Mouse (Mus musculus) hindbrain, embryonic 11.5 days (tissue): Measurements from ENCODE around the gene Trpv4. TPM values are rescaled to one million over a fixed set of nuclear protein-coding genes. Genes with fewer than 3 reads are reported as not detected.

Experiments used
- ATAC-seq: fragments of 200-750 bp; cut with Nextera tagmentation; 2 replicates; pipeline ENCODE4 v1.8.0; 2017; ENCODE audit warnings: mild to moderate bottlenecking, moderate TSS enrichment, moderate library complexity; ENCODE audit not compliant: low FRiP score
- DNase-seq: peaks from one replicate; pipeline ENCODE4 v3.0.0-alpha.2; 2015; ENCODE audit warnings: low spot score
- H3K27ac ChIP-seq: fragments of 300-500 bp; sonication (generic); 2 replicates; pipeline ENCODE4 v1.5.1; 2014; ENCODE audit warnings: mild to moderate bottlenecking, low read depth, low read length
- H3K27me3 ChIP-seq: fragments of 300-500 bp; sonication (generic); 2 replicates; pipeline ENCODE4 v1.6.1; 2014; ENCODE audit warnings: mild to moderate bottlenecking, low read length, moderate library complexity, mixed read lengths; ENCODE audit not compliant: control insufficient read depth, insufficient read depth
- H3K36me3 ChIP-seq: fragments of 300-500 bp; sonication (generic); 2 replicates; pipeline ENCODE4 v1.6.1; 2014; ENCODE audit warnings: mild to moderate bottlenecking, low read length, moderate library complexity, mixed read lengths; ENCODE audit not compliant: control insufficient read depth, insufficient read depth
- H3K4me1 ChIP-seq: fragments of 300-500 bp; sonication (generic); replicated peaks from 2 replicates; pipeline ENCODE4 v1.6.1; 2014; ENCODE audit warnings: low read length, mixed read lengths; ENCODE audit not compliant: control insufficient read depth, insufficient read depth
- H3K4me2 ChIP-seq: fragments of 300-500 bp; sonication (generic); replicated peaks from 2 replicates; pipeline ENCODE4 v1.6.1; 2014; ENCODE audit warnings: mild to moderate bottlenecking, low read depth, low read length
- H3K4me3 ChIP-seq: fragments of 300-500 bp; sonication (generic); 2 replicates; pipeline ENCODE4 v1.5.1; 2014; ENCODE audit warnings: low read depth, low read length
- H3K9ac ChIP-seq: fragments of 300-500 bp; sonication (generic); 2 replicates; pipeline ENCODE4 v1.6.1; 2014; ENCODE audit warnings: low read depth, low read length
- H3K9me3 ChIP-seq: fragments of 300-500 bp; sonication (generic); 2 replicates; pipeline ENCODE4 v1.6.1; 2016; ENCODE audit warnings: low read length; ENCODE audit not compliant: control insufficient read depth
- WGBS: fragments of 180-500 bp; shearing (Covaris S2); extraction: QIAGEN DNeasy Blood & Tissue Kit; methylation state at CpG from one replicate; pipeline ENCODE4 v1.1.7; 2014; 5-methylcytosine and 5-hydroxymethylcytosine counted together
- polyA plus RNA-seq: library from polyadenylated mRNA; unstranded; fragments of >200 nt; fragmentation: Nextera tagmentation; extraction: Ambion mirVana; gene quantifications from 2 replicates; pipeline ENCODE4 v1.2.1, GENCODE M21; 2014

Trpv4 gene
- polyA plus RNA-seq, 1 experiment from 2014 or later: 0.85 TPM

DNA sequence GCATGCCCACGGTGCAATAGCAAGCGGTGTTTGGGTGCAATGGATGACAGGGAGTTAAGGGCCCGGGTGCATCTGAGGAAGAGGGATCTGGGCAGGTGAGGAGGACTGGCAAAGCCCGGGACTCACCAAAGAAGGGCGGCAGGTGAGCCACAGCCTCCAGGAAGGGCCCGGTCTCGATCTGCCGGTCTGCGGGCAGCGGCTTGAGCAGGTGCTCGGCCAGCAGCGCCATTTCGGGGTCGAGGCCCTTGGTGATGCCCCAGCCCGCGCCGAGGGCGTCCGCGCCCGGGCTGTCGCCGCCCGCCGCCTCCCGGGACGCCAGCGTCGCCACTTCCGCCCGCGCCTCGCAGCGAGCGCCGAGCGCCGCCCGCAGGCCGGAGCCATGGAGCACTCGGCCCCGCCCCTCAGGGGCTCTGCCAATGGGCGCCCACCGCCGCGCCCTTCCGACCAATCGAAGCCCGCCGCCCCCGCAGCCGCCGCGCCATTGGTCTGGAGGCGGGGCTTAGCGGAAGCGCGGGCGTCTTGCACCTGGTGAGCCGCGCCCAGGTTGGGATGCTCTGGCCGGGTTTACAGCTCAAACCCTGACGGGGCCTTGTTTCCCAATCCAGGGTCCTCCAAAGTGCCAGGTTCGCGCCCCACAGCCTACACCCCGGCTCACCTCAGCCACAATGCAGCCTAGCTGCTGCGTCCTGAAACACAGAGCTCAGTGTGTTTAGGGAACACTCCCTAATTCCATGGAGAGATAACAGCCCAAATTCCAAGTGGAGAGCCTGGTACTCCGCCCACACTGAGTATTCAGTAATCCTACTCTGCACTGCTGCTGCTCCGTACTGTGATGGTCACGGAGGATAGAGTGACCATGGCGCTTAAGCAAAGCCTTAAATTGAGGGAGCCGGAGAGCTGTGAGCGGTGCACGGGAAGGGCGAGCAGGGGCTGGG is 32.7 kb upstream of the Trpv4 start, which contains the start of gene Gltp:
Gltp (minus strand) TSS at position 352 of the 935 bp plus-strand sequence.
- H3K27me3 ChIP-seq: no peaks in the 10 kb centered on the region
- H3K9me3 ChIP-seq: no peaks in the 10 kb centered on the region
- H3K4me1 ChIP-seq: peaks cover 5% of the 10 kb centered on the region; the same call in 1 of the 2 replicates
- ATAC-seq (peak; percentile 96), DNase-seq (peak; percentile 97)
- H3K27ac ChIP-seq: no peak within 1 kb of the TSS
- WGBS: 4% methylated on average over 64 of the region's 75 CpGs
- H3K9ac ChIP-seq: peak within 1 kb of the TSS; percentile 83
- peak within 1 kb of the TSS; percentile 65 for H3K4me3 ChIP-seq
- H3K4me2 ChIP-seq: peak within 1 kb of the TSS; percentile 88
- no peaks in the 10 kb centered on the region for H3K36me3 ChIP-seq

DNA sequence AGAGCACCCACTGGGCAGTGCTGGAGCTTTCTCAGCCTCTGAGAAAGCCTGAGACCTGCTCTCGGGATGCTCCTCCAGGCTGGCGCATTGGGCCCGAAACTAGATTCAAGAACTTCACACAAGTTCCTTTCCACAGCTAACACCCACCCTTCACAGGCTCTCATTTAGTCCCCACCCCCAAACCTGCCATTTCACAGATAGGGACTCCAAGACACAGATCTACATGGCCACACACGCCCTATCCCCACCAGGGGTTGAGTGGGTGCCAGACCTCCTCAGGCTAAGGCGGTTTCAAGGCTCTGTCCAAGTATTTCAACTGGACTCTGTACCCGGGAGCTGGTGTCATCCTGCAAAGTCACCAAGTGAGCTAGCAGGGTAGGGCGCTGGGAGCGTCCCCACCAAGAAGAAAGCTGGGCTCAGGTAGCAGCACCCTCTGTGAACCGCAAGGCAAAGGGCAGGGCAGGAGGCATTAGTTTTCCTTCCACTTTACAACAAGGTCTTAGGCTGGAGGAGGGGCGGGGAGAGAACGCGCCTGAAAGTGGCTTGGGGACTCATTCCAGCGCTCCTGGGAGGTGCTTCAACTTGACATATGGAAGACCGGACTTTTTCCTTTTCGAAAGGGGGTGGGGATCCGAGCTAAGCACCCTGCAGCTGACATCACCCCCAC is 31.6 kb upstream of the Trpv4 start:
- Histone ChIP-seq H3K4me1 (peaks cover 5% of the 10 kb centered on the region; the same call in 1 of the 2 replicates), H3K27ac (no peak overlapping the region), H3K4me3 (peak overlapping the region; percentile 65), H3K4me2 (peak overlapping the region; percentile 88), H3K9ac (peak overlapping the region; percentile 83), H3K36me3 (no peaks in the 10 kb centered on the region), H3K9me3 (no peaks in the 10 kb centered on the region), H3K27me3 (no peaks in the 10 kb centered on the region)
- ATAC-seq (no peak), DNase-seq (peak; percentile 33)
- 21% methylated on average over 16 of the region's 16 CpGs for WGBS

DNA sequence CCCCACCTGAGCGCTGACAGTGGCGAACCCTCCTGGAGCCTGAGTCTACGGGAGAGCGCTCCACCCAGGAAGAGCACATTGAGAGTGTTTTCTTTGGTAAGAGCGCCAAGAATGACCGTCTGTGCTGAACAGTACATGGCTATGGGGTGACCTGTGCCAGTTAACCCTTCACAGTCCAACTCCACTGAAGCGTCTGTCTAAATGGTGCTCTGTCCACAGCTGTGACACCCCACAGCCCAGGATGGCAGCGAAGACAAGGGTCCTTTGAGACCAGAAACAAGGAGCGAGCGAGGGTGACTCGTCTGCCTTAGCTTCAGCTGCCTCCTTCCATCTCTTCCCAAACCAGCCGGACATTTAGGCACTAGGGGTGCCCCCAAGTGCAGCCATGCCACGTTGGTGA is 30.5 kb upstream of the Trpv4 start:
- Histone ChIP-seq H3K4me3 (no peak overlapping the region), H3K27me3 (no peaks in the 10 kb centered on the region), H3K4me2 (no peak overlapping the region), H3K4me1 (peaks cover 5% of the 10 kb centered on the region; the same call in 1 of the 2 replicates), H3K36me3 (no peaks in the 10 kb centered on the region), H3K27ac (no peak overlapping the region), H3K9ac (no peak overlapping the region), H3K9me3 (no peaks in the 10 kb centered on the region)
- WGBS: 86% methylated on average over 13 of the region's 13 CpGs
- DNase-seq (no peak), ATAC-seq (no peak)

DNA sequence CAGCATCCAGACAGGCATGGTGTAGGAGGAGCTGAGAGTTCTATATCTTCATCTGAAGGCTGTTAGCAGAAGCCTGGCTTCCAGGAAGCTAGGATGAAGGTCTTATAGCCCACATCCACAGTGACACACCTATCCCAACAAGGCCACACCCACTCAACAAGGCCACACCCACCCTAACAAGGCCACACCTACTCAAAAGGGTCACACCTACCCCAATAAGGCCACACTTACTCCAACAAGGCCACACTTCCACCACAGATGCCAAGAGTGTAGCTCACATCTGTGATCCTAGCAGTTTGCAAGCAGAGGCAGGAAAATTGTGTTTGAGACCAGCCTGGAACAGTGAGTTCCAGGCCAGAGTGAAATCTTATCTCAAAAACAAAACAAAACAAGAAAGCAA is 29.7 kb upstream of the Trpv4 start:
- DNase-seq (no peak), ATAC-seq (no peak)
- H3K4me1 ChIP-seq: peaks cover 5% of the 10 kb centered on the region; the same call in 1 of the 2 replicates
- H3K9ac ChIP-seq: no peak overlapping the region
- no peaks in the 10 kb centered on the region for H3K36me3 ChIP-seq
- H3K27ac ChIP-seq: no peak overlapping the region
- no peaks in the 10 kb centered on the region for H3K9me3 ChIP-seq
- H3K4me2 ChIP-seq: no peak overlapping the region
- H3K27me3 ChIP-seq: no peaks in the 10 kb centered on the region
- no peak overlapping the region for H3K4me3 ChIP-seq

DNA sequence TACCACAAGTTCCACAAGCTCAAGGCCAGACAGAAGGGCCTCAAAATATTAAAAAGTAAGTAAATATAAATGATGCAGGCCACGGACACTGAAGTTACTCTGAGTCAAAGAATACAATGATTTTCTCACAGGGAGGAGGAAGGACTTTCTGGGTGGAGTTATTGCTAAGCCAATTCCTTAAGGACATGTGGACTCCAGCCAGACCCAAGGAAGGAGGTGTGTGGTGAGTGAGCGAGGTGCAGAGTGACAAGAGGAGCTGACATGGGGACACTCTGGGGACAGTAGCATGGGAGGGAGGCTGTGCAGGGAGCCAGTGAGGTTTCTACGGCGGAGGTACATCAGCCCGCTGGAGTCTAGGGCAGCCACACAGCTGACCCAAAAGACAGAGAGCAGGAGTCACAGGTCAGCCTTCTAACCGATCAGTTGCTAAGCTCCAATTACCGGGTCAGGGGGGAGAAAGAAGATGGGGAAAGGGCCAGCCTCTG is 28.5 kb upstream of the Trpv4 start:
- Histone ChIP-seq H3K9me3 (no peaks in the 10 kb centered on the region), H3K4me2 (no peak overlapping the region), H3K9ac (no peak overlapping the region), H3K27me3 (no peaks in the 10 kb centered on the region), H3K36me3 (no peaks in the 10 kb centered on the region), H3K4me3 (no peak overlapping the region), H3K4me1 (peaks cover 5% of the 10 kb centered on the region; the same call in 1 of the 2 replicates), H3K27ac (no peak overlapping the region)
- 62% methylated on average over 7 of the region's 7 CpGs for WGBS
- ATAC-seq (no peak), DNase-seq (no peak)

DNA sequence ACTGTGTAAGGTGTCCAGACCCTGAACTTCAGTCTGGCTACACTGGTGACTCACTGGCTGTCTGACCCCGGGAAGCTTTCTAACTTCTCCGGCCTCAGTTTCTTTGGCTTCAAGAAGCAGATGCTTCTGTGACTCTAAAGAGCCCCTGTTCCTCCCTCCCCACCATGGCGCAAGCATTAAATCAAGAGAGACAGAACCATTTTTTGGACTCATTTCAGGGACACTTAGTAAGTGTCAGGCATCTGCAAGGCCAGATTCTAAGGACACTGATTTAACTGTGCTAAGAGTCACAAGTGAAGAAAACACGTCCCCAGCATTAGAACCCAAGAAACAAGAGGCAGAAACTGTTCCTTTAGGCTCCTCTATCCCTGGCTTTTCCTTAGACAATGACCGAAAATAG is 27.8 kb upstream of the Trpv4 start:
- ATAC-seq (no peak), DNase-seq (no peak)
- WGBS: 89% methylated on average over 5 of the region's 5 CpGs
- H3K27ac ChIP-seq: no peak overlapping the region
- H3K9me3 ChIP-seq: no peaks in the 10 kb centered on the region
- H3K9ac ChIP-seq: no peak overlapping the region
- H3K4me3 ChIP-seq: no peak overlapping the region
- H3K36me3 ChIP-seq: no peaks in the 10 kb centered on the region
- H3K4me1 ChIP-seq: peaks cover 5% of the 10 kb centered on the region; the same call in 1 of the 2 replicates
- no peak overlapping the region for H3K4me2 ChIP-seq
- no peaks in the 10 kb centered on the region for H3K27me3 ChIP-seq

DNA sequence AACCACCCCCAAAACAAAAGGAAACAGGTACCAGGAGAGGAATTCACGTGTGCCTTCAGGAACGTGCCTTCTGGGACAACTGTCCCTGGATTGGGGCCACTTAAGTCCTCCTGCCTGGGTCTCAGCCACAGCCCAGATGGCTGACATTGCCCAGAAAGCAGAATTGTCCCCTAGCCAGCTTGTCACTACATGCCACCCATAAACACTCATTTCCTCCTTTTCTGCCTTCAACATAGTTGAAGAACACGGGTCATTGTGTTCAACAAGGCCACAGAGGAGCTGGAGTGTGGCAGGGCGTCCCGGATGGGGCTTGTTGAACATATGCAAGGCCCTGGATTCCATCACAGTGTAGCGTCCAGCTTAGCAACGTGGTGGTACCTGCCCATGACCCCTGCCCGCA is 23.5 kb upstream of the Trpv4 start:
- no peak overlapping the region for H3K4me3 ChIP-seq
- no peak for ATAC-seq
- H3K9ac ChIP-seq: no peak overlapping the region
- WGBS: 81% methylated on average over 8 of the region's 8 CpGs
- peaks cover 3% of the 10 kb centered on the region; the same call in 1 of the 2 replicates for H3K4me1 ChIP-seq
- no peak overlapping the region for H3K4me2 ChIP-seq
- H3K9me3 ChIP-seq: no peaks in the 10 kb centered on the region
- DNase-seq: no peak
- no peaks in the 10 kb centered on the region for H3K27me3 ChIP-seq
- H3K36me3 ChIP-seq: no peaks in the 10 kb centered on the region
- 0 out of 2 replicates have a peak overlapping the region, but pooled peaks have one; percentile 53 for H3K27ac ChIP-seq

DNA sequence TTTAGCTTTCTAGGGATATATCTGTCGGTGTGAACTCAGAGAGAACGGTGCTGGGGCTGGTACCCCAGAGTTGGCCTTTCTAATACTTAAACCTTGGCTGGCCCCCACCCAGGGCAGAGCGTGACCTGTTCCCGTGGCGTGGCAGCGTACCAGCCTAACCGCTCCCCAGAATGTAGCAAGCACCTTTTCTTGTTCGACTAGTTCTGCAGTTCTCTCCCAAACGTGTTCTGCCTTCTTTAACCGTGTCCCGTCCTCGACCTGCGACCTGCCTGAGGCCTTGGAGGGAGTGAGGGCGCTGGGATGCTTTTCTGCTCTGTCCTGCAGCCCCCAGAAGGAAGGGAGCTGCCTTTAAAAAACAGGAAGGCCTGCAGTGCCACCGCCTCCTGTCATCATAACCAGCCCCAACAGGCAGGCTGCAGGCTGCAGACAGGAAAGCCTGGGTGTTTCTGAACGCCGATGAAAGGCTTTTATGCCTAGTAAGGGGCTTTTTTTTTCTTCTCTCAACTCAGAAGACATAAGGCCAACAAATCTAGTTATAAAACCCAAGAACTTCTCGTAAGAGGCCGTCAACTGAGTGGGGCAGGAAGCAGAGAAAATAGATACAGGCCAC is 22.6 kb upstream of the Trpv4 start:
- no peaks in the 10 kb centered on the region for H3K36me3 ChIP-seq
- DNase-seq (no peak), ATAC-seq (no peak)
- no peak overlapping the region for H3K27ac ChIP-seq
- no peaks in the 10 kb centered on the region for H3K27me3 ChIP-seq
- 74% methylated on average over 19 of the region's 19 CpGs for WGBS
- H3K9me3 ChIP-seq: no peaks in the 10 kb centered on the region
- no peak overlapping the region for H3K4me3 ChIP-seq
- H3K9ac ChIP-seq: no peak overlapping the region
- H3K4me1 ChIP-seq: peaks cover 3% of the 10 kb centered on the region; the same call in 1 of the 2 replicates
- no peak overlapping the region for H3K4me2 ChIP-seq
